Mouse (Mus musculus) adrenal gland, adult (tissue): ENCODE measurements around the gene Stard10.

Experiments
- DNase-seq, 2 experiments: peaks; one replicate each; pipeline ENCODE4 v3.0.0; 2022 to 2023; ENCODE audit warnings: low spot score in 1 of 2; ENCODE audit not compliant: inconsistent age in 2 of 2

The Stard10 gene

DNA sequence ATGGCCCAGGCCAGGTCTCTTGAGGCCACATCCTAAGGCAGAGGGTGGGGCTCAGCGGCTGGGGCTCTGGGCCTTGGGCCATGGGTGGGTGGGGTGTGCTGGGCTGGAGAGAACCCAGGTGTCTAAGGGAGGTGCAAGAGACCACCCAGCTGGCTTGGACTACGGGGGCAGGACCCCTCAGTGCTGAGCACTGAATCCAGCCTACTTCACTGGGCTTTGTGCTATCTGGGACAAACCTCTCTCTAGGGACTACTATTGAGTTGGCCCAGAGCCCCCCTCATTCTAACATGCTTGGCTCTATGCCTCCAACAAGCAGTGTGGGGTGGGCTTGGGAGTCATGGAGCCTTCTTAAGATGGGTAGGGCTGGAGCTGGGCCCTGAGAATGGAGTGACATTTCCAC lies 78.6 kb downstream of the Stard10 start:
- DNase-seq: no peak
